Mouse (Mus musculus) spleen, adult 2 months (tissue): ENCODE measurements around the gene Negr1. TPM values are rescaled to one million over a fixed set of nuclear protein-coding genes. Genes with fewer than 3 reads are reported as not detected.

Experiments
- DNase-seq, 2 experiments: peaks; one replicate each; pipeline versions ENCODE4 v3.0.0 to v3.0.0-alpha.2; 2012 to 2021; ENCODE audit warnings: low spot score in 2 of 2, low read depth in 1 of 2
- H3K27ac ChIP-seq: fragments of 200-500 bp; 2 replicates; pipeline ENCODE4 v1.5.1; 2012; ENCODE audit warnings: low read length, inconsistent platforms; ENCODE audit not compliant: insufficient read depth
- H3K27me3 ChIP-seq: fragments of 200-500 bp; 2 replicates; pipeline ENCODE4 v1.6.1; 2012; ENCODE audit warnings: mild to moderate bottlenecking, moderate library complexity, low read length, inconsistent platforms; ENCODE audit not compliant: control insufficient read depth, insufficient read depth
- H3K36me3 ChIP-seq: fragments of 200-500 bp; 2 replicates; pipeline ENCODE4 v1.6.1; 2012; ENCODE audit warnings: mild to moderate bottlenecking, low read length, inconsistent platforms; ENCODE audit not compliant: control insufficient read depth, insufficient read depth
- H3K4me1 ChIP-seq: fragments of 200-500 bp; 2 replicates; pipeline ENCODE4 v1.6.1; 2011; ENCODE audit warnings: inconsistent platforms; ENCODE audit not compliant: control insufficient read depth, insufficient read depth, insufficient read length
- H3K4me3 ChIP-seq: fragments of 200-500 bp; 2 replicates; pipeline ENCODE4 v1.5.1; 2011; ENCODE audit warnings: mild to moderate bottlenecking, inconsistent platforms; ENCODE audit not compliant: insufficient read depth, insufficient read length; ENCODE audit errors: extremely low read depth
- CTCF ChIP-seq: fragments of 200-500 bp; IDR thresholded peaks from 2 replicates; pipeline ENCODE4 v1.5.1; 2011; ENCODE audit warnings: mild to moderate bottlenecking, inconsistent platforms; ENCODE audit not compliant: insufficient read depth, insufficient read length, insufficient replicate concordance; ENCODE audit errors: extremely low read depth
- POLR2A ChIP-seq: fragments of 200-500 bp; IDR thresholded peaks from 2 replicates; pipeline ENCODE4 v1.6.1; 2011; ENCODE audit warnings: low read depth, low read length, inconsistent platforms
- WGBS: fragments of 180-500 bp; shearing (Covaris S2); methylation state at CpG from one replicate; pipeline ENCODE4 v1.1.7; 2018; 5-methylcytosine and 5-hydroxymethylcytosine counted together
- polyA plus RNA-seq: library from polyadenylated mRNA; depleted of rRNA; stranded (reverse); fragments of >200 nt; gene quantifications from 2 replicates; pipeline ENCODE4 v1.2.3, GENCODE M21; 2012

Negr1 gene
- polyA plus RNA-seq, 1 experiment = 0.05 TPM

GRCm38 (mm10) chr3:157349480-157349879, 787.9 kb downstream of the Negr1 start:
- H3K4me3 ChIP-seq = no peak overlapping the region
- H3K27ac ChIP-seq = no peak overlapping the region
- TF ChIP-seq POLR2A = no peak
- no peak for TF ChIP-seq CTCF
- DNase-seq = no peak
- H3K36me3 ChIP-seq = no peaks in the 10 kb centered on the region
- H3K4me1 ChIP-seq = no peaks in the 10 kb centered on the region
- no peaks in the 10 kb centered on the region for H3K27me3 ChIP-seq
- 87% methylated on average over 2 of the region's 2 CpGs for WGBS

GRCm38 (mm10) chr3:157358905-157359304, 797.3 kb downstream of the Negr1 start:
- Histone ChIP-seq H3K4me1 (no peaks in the 10 kb centered on the region), H3K27ac (no peak overlapping the region), H3K36me3 (no peaks in the 10 kb centered on the region), H3K27me3 (no peaks in the 10 kb centered on the region), H3K4me3 (no peak overlapping the region)
- no peak for TF ChIP-seq CTCF
- no peak for TF ChIP-seq POLR2A
- WGBS = 71% methylated on average over 3 of the region's 3 CpGs
- no peak for DNase-seq

DNA sequence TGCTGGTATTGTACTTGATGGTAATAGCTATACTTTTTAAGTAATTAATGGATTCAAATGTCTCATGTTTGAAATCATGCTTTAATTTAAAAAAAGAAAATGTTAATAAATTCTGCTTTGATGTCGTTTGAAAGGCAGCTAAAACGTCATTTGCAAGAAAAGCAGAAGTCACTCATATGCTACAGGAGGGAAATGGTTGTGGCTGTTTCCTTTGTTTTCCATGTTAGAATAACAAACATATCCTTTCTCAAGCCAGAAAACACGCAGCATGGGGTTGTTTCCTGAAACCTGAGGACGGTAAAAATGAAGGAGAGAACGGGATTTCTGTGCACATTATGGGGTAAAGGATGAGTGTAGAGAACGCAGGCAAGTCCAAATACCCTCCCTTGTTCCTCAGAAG, 798.2 kb downstream of the Negr1 start:
- H3K4me1 ChIP-seq = no peaks in the 10 kb centered on the region
- DNase-seq = no peak
- TF ChIP-seq CTCF (no peak), POLR2A (no peak)
- H3K27ac ChIP-seq = no peak overlapping the region
- H3K4me3 ChIP-seq = no peak overlapping the region
- H3K36me3 ChIP-seq = no peaks in the 10 kb centered on the region
- 5% methylated on average over 6 of the region's 6 CpGs for WGBS
- no peaks in the 10 kb centered on the region for H3K27me3 ChIP-seq
